Mouse (Mus musculus) ES-Bruce4 (cell line): ENCODE data around the gene Slc25a19.

ENCODE experiments used
- CTCF ChIP-seq: IDR thresholded peaks from one replicate; pipeline ENCODE4 v1.8.1; 2011; ENCODE audit warnings: low read depth, low read length
- POLR2A ChIP-seq: IDR thresholded peaks from one replicate; pipeline ENCODE4 v1.8.1; 2011; ENCODE audit warnings: low read length; ENCODE audit not compliant: insufficient read depth

- TF ChIP-seq POLR2A (no peak), CTCF (no peak)
Observed at GRCm38 (mm10) chr11:115647459-115647858, 19.4 kb upstream of the Slc25a19 start.
